25 mouse cellular contexts compared by ENCODE assay signal in the genomic region with DNA sequence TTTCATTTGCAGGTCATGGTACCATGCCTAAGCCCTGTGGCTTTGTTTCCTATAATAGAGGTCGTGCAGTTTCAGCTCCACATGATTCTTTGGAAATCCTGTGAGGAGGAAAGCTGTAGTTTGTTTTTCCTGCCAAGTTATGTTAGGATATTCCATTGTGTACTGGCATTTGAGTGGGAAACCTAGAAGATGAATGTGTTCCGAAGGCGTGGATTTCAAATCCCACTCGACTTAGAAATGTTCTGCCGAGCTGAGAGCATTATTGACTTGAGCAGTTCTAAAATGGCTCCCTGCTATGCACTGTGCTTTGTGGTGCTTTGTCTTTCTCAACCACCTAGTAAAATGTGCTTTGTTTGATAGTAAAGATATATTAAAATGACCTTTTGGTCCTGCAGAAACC.
DNase-seq lines count a peak whose midpoint lies in the region; ATAC-seq and TF ChIP-seq lines count a peak whose summit lies in the region.
"Had no signal": no experiment of that assay in that cellular context is flagged by ENCODE, and none has a peak within 500 bp of the region (broad histone marks: within the 10 kb centered on the region; RNA-seq: fewer than 3 reads in every experiment).

No protein-coding gene starts in this region.

- H3K36me3 ChIP-seq in midbrain, postnatal 0 days (ENCODE audit: insufficient read depth, low read length) = no peaks in the 10 kb centered on the region
- H3K36me3 ChIP-seq: embryonic facial prominence, embryonic 13.5 days; embryonic facial prominence, embryonic 15.5 days; forebrain, embryonic 10.5 days had no signal

- no peak for DNase-seq in frontal cortex, postnatal 25 days (ENCODE audit: low spot score in 2 of 2)
- no peak for DNase-seq in left cerebral cortex, adult 2 months (ENCODE audit: extremely low spot score in 1 of 2, low spot score in 2 of 2)
- no peak for DNase-seq in left cerebral cortex, adult 18-20 months (ENCODE audit: low spot score in 2 of 2)
- peak; percentile 19 for DNase-seq in Muller cell, postnatal 12 days (ENCODE audit: inconsistent ontology term)
- peak; percentile 70 for DNase-seq in brain, adult 2 months (ENCODE audit: low read depth, low spot score)
- no peak for DNase-seq in midbrain, postnatal 0 days (ENCODE audit: low spot score)
- no peak for DNase-seq in heart, postnatal 14 days
- DNase-seq: adrenal gland, adult 8-10 months; adrenal gland, postnatal 25 days; cerebellum, adult 11 months; cerebellum, adult 18-20 months; cerebellum, adult 8-10 months; cerebellum, adult 9-11 months; cerebellum, postnatal 14 days; cerebellum, postnatal 36 days; embryo, embryonic 11 days had no signal

- 15% methylated on average over 5 of the region's 5 CpGs for WGBS in midbrain, postnatal 0 days

- peak; percentile 86 for ATAC-seq in frontal cortex, adult (ENCODE audit: low TSS enrichment)
- ATAC-seq in midbrain, postnatal 0 days (ENCODE audit: low FRiP score) = no peak
- ATAC-seq: activated CD4-positive, CD25-positive, alpha-beta regulatory T cell, adult 4 months; forebrain, embryonic 13.5 days; forebrain, embryonic 16.5 days; Patski had no signal

- intact Hi-C loops in left cerebral cortex, adult 2 months (cut with DNase I) = loop anchor here (5.0 kb wide), 1 partner anchor 105 kb away; no protein-coding TSS in a partner anchor
- intact Hi-C loops in heart, postnatal 14 days (cut with DNase I) = no loop called here

- H3K27me3 ChIP-seq in midbrain, postnatal 0 days (ENCODE audit: insufficient read depth, low read length) = no peaks in the 10 kb centered on the region
- H3K27me3 ChIP-seq: embryonic facial prominence, embryonic 13.5 days; embryonic facial prominence, embryonic 15.5 days; forebrain, embryonic 13.5 days had no signal

- no peak for TF ChIP-seq CTCF in left cerebral cortex, adult 2 months (IDR thresholded peaks at IDR 0.05)
- no peak for TF ChIP-seq CTCF in midbrain, postnatal 0 days (IDR thresholded peaks at IDR 0.05)

- H3K4me3 ChIP-seq in left cerebral cortex, adult 2 months = no peak overlapping the region
- H3K4me3 ChIP-seq in midbrain, postnatal 0 days (ENCODE audit: low read depth, low read length) = no peak overlapping the region
- H3K4me3 ChIP-seq: embryonic facial prominence, embryonic 13.5 days; embryonic facial prominence, embryonic 15.5 days; erythroblast, embryonic 14.5 days; forebrain, embryonic 10.5 days; forebrain, embryonic 13.5 days had no signal

- H3K4me2 ChIP-seq in midbrain, postnatal 0 days (ENCODE audit: low read depth, low read length, poor library complexity, severe bottlenecking) = no peak overlapping the region
- H3K4me2 ChIP-seq: embryonic facial prominence, embryonic 13.5 days; embryonic facial prominence, embryonic 15.5 days; forebrain, embryonic 13.5 days had no signal

- H3K27ac ChIP-seq in left cerebral cortex, adult 2 months = peak overlapping the region; percentile 42; the same call in 1 of the 2 replicates
- no peak overlapping the region for H3K27ac ChIP-seq in midbrain, postnatal 0 days (ENCODE audit: low read depth, low read length)
- H3K27ac ChIP-seq: embryonic facial prominence, embryonic 13.5 days; embryonic facial prominence, embryonic 15.5 days; forebrain, embryonic 10.5 days; forebrain, embryonic 13.5 days had no signal

- no peaks in the 10 kb centered on the region for H3K4me1 ChIP-seq in midbrain, postnatal 0 days (ENCODE audit: insufficient read depth, low read length)
- H3K4me1 ChIP-seq: embryonic facial prominence, embryonic 13.5 days; embryonic facial prominence, embryonic 15.5 days; forebrain, embryonic 13.5 days had no signal

- no peak overlapping the region for H3K9ac ChIP-seq in midbrain, postnatal 0 days (replicated peaks; ENCODE audit: low read length, poor library complexity, severe bottlenecking)
- H3K9ac ChIP-seq: embryonic facial prominence, embryonic 13.5 days; embryonic facial prominence, embryonic 15.5 days; forebrain, embryonic 13.5 days had no signal

- no peaks in the 10 kb centered on the region for H3K9me3 ChIP-seq in midbrain, postnatal 0 days (ENCODE audit: low read length)
- H3K9me3 ChIP-seq: embryonic facial prominence, embryonic 13.5 days; embryonic facial prominence, embryonic 15.5 days; forebrain, embryonic 10.5 days; forebrain, embryonic 13.5 days had no signal

Comparison
In these comparisons a context has a peak if more than half of its experiments do, and no peak if none do; other contexts are left out.
1. DNase-seq: peak in Muller cell, postnatal 12 days (single experiment) and brain, adult 2 months (single experiment); none in frontal cortex, postnatal 25 days (0 of 2), left cerebral cortex, adult 2 months (0 of 2), left cerebral cortex, adult 18-20 months (0 of 2), midbrain, postnatal 0 days (single experiment) and heart, postnatal 14 days (0 of 2).